Mouse (Mus musculus): ENCODE data around the gene Lcn6.
A peak's percentile ranks its signal among the peaks of the same experiment; 100 is the strongest.
"Not testable (repeated sequence)": the region's sequence is repeated elsewhere in the genome, so short reads cannot be mapped to it uniquely, and the experiment has no call there.

The Lcn6 gene

DNA sequence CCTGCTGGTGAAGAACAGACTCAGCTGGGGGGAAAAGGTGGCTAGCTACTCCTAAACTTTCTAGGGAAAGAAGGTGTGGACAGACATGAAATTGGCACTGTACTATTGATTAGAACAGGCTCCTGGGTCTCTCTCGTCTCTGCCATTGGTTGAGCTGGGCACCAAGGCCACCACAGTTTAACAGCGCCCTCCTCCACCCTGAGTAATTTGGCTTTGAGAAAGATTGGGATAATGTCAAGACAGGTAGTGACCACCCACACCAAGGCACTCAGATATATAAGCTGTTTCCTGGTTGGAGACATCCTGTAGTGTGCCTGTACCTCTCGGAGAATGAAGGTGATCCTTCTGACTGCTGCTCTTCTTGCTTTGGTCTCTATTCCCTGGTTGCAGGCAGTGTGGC lies at the start of gene Lcn6:
Gene Lcn6, plus strand, starts transcription at position 301 of the 400 bp plus-strand sequence.
- DNase-seq = no peak

DNA sequence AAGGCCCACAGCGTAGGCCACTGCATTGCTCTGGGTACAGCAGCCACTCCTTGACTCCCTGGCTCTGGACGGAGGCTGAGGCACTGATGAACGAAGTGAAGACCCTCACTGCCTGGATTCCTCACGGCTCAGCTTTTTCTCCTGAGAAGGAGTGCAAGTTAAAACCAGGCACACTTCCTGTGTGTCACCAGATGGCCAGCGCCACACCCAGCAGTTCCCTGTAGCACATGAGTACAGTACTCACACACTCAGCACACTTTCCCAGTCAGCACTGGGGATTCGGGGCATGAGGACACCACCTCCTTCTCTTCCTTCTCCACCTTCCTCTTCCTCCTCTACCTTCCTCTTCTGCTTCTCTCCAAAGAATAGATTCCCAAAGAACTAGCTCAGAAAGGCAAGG lies 48.8 kb upstream of the Lcn6 start, which contains the start of gene Fcna:
Gene Fcna, minus strand, starts transcription at position 220 of the 400 bp plus-strand sequence.
- DNase-seq = no peak

DNA sequence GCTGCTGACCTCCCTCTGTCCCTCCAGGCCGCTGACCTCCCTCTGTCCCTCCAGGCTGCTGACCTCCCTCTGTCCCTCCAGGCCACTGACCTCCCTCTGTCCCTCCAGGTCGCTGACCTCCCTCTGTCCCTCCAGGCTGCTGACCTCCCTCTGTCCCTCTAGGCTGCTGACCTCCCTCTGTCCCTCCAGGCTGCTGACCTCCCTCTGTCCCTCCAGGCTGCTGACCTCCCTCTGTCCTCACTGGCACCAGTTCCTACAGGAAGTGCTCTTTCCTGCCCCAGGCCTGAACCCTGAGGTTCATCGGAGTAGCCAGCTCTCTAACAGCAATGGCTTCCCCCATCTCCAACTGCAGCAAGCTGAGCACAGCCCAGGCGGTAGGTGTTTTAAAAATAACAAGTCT lies 47.8 kb upstream of the Lcn6 start:
- DNase-seq = no peak

DNA sequence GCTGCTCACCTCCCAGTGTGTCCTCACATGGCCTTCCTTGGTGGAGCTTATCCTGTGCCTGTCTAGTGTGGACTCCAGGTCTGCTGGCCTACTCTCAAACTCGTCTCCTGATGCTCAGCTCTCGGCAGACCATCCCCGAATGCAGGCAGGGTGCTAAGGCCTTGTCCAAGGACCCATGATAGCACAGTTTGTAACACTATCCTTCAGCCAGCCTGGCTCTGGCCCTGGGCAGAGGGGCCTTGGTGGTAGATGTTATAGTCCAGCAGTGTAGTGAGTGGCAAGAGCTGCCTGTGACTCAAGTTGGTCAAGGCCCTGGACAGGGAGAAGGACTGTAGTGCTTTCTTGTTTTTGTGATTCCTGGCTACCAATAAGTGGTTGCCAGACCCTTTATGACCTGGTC lies 43.0 kb upstream of the Lcn6 start:
- DNase-seq = no peak

DNA sequence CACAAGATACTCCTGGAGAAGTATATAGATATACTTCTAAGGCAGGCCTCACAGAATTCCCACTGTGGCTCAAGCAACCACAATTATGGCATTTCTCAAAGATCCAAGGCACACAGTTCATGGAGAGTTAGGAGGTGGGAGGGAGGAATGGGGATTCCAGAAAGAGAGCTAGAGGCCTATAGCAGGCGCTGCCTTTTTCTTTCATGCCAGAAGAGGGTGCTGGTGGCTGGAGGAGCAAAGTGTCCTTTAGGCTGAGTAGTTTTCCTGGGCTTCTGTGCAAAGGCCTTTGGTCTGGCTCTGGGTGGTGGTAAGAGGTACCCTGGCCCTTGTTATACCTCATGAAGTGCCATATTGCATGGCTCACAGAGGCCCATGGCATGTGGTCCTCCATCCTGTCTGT lies 42.5 kb upstream of the Lcn6 start:
- no peak for DNase-seq

DNA sequence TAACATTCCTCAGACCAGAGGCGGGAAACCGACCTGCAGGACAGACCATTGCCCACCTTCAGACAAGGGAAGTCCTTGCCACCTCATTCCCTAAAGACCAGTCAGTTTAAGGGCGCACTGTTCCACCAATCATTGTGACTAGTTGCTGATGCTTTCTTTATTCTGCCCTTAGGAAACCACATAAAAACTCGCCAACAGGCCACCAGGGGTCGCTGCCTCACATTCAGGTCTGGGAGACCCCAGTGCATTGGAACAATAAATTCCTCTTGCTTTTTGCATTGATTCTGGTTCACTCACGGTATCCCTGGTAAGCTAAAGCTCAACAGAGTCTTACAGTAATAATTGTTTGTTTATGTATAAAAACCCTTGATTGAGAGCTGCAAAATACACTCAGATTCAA lies 36.7 kb upstream of the Lcn6 start:
- peak in 1 of 2 experiments; percentile 46 for DNase-seq

DNA sequence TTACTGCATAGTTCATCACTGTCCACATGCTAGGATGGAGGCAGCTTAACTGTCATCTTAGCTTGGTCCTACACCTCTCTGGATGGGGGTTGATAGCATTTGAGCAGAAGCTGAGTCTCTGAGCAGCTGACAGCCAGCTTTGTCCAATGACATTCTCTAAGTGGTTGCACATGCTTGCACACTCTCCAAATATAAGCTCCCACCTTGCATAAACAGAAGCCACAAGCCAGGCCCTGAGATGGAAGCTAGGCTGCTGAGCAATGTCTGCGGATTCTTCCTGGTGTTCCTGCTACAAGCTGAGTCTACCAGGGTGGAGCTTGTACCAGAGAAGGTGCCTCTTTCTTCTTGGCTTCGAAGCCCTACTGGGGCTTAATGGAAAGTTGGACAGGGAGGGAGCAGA lies 23.7 kb upstream of the Lcn6 start, which contains the start of gene Lcn8:
Gene Lcn8, plus strand, starts transcription at position 219 of the 400 bp plus-strand sequence.
- DNase-seq = no peak

DNA sequence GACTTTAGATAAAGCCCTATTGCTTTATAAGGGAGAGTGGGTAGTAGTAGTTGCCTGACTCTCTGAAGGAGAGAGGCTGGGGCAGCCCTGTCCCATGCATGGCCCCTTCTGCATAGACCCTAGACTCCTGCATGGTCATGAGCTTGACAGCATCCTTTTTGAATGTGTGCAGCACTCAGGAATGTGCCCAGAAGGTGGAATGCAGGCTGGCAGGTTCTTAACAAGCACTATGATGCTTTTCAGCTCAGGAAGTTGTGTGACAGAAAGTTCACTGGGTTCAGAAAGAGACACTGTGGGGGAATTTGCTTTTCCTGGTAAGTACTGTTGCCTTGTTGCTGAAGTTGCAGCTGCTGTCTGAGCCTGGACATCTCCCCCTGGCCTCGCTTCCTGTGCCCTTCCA lies 22.1 kb upstream of the Lcn6 start:
- DNase-seq = no peak

DNA sequence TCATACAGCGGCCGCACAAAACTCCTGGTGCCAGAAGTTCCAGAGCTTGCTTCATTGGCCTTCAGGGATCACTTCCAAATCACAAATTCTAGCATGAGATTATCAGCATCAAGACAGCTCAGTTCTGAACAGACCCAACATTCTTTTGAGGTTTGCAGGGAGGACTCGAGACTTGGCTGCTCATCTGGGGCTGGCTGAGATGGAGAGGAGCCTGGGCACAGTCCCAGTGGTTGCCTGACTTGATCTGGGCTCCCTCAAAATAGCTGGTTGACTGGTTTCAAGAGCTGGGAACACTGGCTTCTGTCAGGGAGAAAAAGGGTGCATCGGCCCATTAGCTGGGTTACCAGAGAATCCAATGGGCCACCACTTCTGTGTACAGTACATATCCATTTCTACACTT lies 19.9 kb upstream of the Lcn6 start:
- DNase-seq = no peak

DNA sequence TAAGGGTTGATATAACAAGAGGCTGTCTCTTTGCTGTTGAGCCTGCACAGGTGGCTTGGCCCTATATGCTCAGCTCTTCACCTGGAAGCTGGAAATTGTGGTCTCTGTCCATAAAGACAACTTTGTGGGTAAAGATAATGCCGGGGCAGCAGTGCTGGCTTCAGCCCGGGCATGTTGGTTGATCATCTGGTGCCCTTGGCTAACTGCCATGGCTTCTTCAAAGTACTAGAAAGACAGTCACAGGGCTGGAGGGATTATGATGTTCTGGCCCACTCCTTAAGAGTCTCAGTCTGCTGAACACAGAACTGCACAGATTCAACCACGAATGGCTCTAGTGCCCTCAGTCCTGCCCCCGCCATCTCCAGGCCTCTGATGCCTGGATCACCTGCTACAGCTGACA lies 19.3 kb upstream of the Lcn6 start:
- no peak for DNase-seq

DNA sequence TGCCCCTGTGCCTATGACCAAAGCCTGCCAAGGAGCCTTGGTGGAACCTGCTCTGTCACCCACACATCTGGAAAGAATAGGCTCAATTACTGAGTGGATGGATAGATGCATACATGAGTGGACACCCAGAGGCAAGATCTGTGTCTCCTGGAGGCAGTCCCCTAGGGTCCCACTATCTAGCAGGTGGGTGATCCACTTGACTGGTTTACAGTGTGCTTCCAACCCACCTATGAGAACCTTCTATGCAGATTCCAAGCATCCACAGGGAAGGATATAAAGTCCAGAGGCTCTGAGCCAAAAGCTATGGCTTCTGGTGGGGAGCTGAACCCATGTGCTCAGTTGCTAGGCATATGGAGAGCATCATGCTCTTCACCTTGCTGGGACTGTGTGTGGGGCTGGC lies 18.9 kb upstream of the Lcn6 start, which contains the start of gene Lcn5:
Gene Lcn5, plus strand, starts transcription at position 301 of the 400 bp plus-strand sequence.
- no peak for DNase-seq

DNA sequence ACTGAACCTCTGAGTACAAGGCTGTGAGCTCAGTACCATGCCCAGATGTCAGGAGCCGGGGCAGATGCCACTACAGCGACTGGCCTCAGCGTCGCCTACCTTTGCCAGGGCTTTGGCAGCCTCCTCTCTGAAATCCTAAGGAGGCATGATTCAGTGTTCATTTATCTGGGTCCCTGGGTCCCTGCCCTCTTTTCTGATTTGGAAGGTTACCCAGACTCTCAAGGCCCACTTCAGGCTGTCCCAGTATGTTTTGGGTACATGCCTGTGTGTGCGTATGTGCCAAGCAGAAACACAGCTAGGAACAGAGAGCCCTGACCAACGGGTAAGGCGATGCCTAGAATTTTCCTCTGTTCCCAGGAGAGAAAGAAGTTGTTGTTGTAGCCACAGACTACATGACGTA lies 16.3 kb upstream of the Lcn6 start:
- no peak for DNase-seq

DNA sequence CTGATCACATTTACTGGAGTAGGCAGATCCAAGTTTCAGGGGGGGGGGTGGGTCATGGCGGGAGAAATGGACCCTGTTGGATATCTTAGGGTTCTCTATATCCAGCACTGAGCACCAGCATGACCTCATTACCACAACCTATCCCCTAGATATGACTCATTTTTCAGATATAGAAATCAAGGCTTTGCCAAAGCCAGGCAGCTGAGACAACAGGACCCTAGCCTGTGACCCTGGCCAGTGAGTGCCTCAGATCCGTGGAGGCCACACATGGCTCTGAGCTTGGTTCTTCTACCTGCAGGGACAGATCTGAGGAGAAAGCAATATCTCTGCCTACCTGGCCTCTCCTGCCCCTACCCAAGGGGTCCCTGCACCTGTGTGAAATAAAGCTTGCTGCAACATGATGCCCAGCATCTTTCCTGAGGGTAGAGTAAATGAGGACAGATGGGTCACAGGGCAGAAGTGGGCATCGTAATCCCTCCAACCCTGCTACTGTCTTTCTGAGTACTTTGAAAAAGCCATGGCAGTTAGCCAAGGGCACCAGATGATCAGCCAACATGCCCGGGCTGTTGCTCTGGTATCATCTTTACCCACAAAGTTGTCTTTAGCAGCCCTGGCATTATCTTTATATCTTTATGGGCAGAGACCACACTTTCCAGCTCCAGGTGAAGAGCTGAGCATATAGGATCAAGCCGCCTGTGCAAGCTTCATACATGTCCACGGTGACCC lies 15.2 kb upstream of the Lcn6 start:
- no peak for DNase-seq

DNA sequence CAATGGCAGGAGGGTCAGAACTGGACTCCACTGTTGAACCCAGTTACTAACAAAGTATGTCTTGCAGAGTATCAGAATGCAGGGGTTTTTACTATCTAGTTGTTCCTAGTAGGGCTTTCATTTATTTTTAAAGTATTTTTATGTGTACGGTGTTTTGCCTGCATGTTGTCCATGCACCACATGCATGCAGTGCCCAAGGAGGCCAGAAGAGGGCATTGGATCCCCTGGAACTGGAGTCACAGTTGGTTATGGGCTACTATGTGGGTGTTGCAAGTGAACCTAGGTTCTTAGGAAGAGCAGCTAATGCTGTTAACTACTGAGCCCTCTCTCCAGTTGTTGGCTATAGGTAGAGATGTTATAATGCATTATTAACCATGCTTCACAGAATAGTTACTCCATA lies 13.1 kb upstream of the Lcn6 start:
- peak in 1 of 2 experiments; percentile 55 for DNase-seq

DNA sequence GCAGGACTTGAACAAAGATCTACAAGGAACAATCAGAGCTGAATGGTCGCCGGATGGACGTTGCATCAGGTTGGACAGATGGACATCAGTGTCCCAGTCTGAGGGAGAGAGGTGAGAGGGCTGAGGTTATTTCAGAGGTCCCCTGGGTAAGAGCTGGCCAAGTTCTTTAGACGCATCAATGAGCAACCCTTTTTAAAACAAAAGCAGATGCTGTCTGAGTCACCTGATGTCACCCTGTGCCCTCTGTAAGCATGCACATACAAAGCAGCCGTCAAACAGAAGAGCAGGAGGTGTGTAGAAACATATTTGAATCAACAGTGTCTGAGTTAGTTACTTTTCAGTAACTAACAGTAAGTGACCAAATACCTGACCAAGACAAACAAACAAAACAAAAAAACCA lies 12.5 kb upstream of the Lcn6 start:
- no peak for DNase-seq

DNA sequence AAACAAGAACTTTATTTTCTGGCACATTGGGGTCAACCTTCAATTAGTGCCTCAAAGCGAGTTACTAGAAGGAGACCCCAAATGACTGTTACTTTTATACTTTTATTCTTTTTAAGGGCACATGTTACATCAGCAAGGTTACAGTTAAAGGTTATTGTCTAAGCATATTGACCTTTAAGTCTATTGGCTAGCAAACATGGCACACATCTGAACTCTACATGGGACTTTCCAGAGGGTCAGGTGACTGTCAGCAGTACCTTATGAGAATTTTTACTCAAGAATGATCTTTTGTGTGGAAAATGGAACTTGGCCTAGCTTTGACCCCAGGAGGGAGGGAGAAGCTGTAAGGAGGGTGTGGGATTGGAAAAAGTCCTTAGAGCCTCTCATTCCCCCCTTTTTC lies 10.1 kb upstream of the Lcn6 start:
- DNase-seq = no peak

DNA sequence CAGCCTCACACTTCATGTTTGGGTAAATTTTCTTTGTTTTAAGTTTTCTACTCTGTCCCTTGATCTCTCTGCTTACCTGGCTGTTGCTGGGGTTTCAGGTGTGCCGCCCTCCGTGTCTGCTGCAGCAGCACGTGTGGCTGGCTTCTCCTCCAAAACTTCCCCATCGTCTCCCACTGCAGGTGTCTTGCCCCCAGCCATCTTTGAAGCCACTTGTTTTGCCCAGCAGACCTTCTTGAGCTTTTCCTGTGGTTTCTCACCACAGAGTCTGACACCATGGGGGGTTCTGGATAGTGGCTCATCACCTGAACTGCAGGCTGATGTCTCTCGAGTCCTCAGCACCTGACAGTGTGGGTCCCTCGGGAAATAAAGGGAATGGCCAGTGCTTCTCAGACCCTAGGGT lies 3.0 kb downstream of the Lcn6 start:
- no peak for DNase-seq

DNA sequence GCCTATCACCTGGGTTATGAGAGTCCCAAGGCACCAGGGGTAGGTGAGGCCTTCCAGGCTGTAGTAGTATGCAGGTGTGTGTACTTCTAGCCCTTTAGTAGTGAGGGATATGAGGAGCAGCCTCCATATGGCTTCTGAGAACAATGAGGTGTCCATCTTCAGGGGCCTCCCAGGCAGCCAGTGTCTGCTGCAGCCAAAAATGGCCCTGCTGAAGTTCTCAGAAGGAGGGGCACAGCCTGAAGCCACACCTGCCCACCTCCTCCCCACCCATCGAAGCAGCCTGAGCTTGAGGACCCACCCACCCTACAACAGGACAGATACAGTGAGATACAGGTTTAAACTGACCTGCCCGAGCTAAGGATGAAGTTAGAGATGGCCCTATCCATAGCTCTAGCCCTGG lies 5.8 kb downstream of the Lcn6 start, which contains the start of gene Lcn10:
Gene Lcn10, plus strand, starts transcription at position 301 of the 400 bp plus-strand sequence.
- DNase-seq = no peak

DNA sequence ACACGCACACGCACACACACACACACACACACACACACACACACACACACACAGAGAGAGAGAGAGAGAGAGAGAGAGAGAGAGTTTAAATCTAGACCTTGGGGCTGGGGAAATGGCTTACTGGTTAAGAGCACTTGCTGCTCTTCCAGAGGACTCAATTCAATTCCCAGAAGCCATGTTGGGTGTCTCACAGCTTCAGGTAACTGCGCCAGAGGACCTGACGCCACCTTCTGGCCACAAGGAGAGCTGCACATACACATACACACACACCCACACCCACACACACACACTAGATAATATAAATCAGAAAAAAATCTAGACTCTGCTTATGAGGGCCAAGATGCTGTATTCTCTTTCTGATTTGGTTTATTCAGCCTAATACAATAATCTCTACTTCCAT lies 10.4 kb downstream of the Lcn6 start:
- no peak for DNase-seq

DNA sequence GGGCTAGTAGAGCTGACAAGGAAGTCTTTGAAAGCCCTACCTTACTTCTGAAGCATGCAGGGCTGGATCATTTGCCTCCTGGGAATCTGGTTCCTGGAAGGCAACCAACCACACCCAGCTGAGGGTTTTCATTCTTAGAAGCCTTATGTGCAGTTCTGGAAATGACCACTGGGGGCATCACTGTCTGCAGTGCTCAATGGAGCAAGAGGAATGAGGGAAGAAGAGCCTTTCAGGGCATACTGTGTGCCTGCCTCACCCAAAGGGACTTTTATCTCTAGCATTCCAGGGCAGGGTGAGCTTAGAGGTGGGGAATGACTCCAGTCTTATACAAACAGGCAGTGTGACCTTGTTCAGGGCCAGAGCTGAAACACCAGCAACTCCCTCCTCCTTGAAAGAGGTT lies 18.0 kb downstream of the Lcn6 start:
- DNase-seq = peak in 1 of 2 experiments; percentile 70

DNA sequence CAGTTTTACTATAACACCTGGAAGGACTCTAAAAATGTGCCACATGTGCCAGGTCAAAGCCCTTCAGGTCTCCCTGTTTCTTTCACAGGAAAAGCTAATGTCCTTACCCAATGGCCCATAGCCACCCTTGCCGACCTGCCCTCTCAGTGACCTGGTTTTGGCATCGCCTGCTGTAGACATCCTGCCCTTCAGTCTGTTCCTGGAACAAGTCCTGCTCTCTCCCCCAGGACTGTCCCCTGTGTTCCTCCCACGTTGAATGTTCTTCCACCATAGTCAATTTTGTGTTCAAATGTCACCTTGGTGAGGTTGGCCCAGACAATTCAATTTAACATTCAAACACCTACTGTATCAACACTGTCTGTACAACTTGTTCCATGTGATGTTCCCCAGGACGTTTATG lies 20.4 kb downstream of the Lcn6 start:
- no peak for DNase-seq

DNA sequence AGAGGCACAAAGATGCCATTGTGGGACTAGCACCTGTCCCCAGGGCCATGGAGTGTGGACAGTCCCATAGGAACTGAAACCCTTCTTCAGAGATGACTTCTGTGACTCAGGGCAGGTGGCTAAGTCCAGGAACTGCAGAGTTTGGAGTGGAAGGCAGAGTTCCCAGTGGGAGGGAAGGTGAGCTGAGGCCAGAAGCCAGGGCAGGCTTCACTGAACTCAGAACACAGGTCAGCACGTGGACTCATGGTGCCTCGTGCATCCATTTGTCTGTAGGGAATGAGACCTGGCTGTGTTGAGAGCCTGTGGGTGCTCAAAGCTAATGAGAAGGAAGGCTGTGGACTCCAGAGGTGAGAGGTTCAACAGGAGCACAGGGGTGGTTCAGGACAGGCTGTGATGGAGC lies 22.1 kb downstream of the Lcn6 start:
- DNase-seq = no peak

DNA sequence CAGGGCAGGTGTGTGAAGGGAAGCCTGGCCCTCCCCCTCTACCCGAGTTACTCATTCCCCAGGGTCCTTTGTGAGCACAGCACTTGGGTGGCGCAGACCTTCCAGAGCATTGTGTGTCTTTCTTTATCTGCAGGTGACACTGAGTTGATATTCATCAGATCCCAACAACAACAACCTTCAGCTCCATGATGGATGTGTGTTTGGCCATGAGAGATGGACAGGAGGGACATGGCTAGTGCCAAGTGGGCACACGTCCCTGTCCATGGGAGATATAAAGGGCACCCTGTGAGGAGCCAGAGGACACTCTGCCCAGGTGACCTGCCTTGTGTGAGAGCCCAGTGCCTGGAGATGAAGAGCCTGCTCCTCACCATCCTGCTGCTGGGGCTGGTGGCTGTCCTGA lies 23.2 kb downstream of the Lcn6 start, which contains the start of gene Obp2a:
Gene Obp2a, plus strand, starts transcription at position 301 of the 400 bp plus-strand sequence.
- not testable (repeated sequence) for DNase-seq

DNA sequence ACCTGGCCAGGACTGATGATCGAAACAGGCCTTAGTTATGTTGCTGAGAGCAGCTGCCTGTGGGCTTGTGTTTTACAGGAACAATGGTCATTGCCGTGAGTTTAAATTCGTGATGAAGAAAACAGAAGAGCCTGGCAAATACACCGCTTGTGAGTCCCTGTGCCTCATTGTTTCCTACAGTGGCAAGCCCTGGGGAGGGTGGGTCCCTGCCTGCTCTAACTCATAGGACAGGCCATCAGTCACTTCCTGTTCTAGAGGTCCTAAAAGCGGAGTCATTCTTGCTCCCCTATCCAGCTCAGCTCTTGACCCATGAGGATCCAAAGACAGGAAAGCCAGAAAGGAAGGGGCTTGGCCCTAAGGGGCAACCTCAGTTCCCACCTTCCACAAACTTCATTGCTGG lies 24.4 kb downstream of the Lcn6 start:
- DNase-seq = no peak

DNA sequence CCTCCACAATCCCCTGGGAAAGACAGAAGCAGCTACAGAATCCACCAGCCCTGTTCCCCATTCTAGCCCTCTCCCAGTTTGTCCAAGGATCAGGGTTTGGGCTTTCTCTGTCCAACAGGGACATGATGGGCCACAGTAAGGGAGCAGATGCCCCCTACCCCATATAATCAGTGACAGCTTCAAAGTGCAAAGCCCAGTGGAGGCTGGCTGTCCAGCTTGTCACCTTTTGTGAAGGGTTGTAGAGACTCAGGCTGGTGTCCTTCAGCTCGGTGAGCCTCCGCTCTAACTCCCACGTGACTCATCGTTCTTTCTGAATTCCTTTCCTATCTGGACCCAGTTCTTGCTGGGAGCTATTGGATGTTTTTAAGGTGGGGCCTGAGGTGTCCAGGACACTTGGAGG lies 27.1 kb downstream of the Lcn6 start:
- no peak for DNase-seq

Measured in spleen, adult 18-20 months (tissue).